Mouse (Mus musculus) WW6 (cell line): Measurements from ENCODE around the gene Cactin.

Experiments
- DNase-seq: peaks from one replicate; pipeline ENCODE4 v3.0.0-alpha.2; 2013; ENCODE audit warnings: low read depth, low spot score

Gene Cactin

GRCm38 (mm10) chr10:81319330-81319699 lies 1.6 kb upstream of the Cactin start:
- DNase-seq: no peak

- DNase-seq: peak; percentile 96
These were observed 958 bp upstream of the Cactin start for GRCm38 (mm10) chr10:81319741-81320549.

- no peak for DNase-seq
These were observed 533 bp downstream of the Cactin start for GRCm38 (mm10) chr10:81321436-81321835.

- no peak for DNase-seq
These were observed 1.5 kb downstream of the Cactin start for GRCm38 (mm10) chr10:81322444-81322843.

GRCm38 (mm10) chr10:81323141-81323775 lies 2.4 kb downstream of the Cactin start:
- no peak for DNase-seq

- DNase-seq: no peak
These were observed 3.1 kb downstream of the Cactin start for GRCm38 (mm10) chr10:81323791-81324530.

- no peak for DNase-seq
These were observed 4.3 kb downstream of the Cactin start for GRCm38 (mm10) chr10:81325176-81325575.

GRCm38 (mm10) chr10:81325781-81326180 lies 4.9 kb downstream of the Cactin start:
- no peak for DNase-seq

GRCm38 (mm10) chr10:81326858-81327257 lies 6.0 kb downstream of the Cactin start:
- DNase-seq: no peak

GRCm38 (mm10) chr10:81327959-81328358 lies 7.1 kb downstream of the Cactin start:
- DNase-seq: no peak

GRCm38 (mm10) chr10:81328386-81328785 lies 7.5 kb downstream of the Cactin start, which contains the start of gene Tbxa2r:
TSS of gene Tbxa2r (plus strand) at chr10:81328731.
- DNase-seq: no peak

- no peak for DNase-seq
These were observed 8.5 kb downstream of the Cactin start for GRCm38 (mm10) chr10:81329194-81329975.

- DNase-seq: no peak
These were observed 9.1 kb downstream of the Cactin start for GRCm38 (mm10) chr10:81330007-81330406.

- DNase-seq: no peak
These were observed 11.4 kb downstream of the Cactin start for GRCm38 (mm10) chr10:81332277-81332676.

- no peak for DNase-seq
These were observed 13.4 kb downstream of the Cactin start for GRCm38 (mm10) chr10:81334324-81334723.

GRCm38 (mm10) chr10:81335393-81336340 lies 14.8 kb downstream of the Cactin start:
- no peak for DNase-seq

- no peak for DNase-seq
These were observed 15.7 kb downstream of the Cactin start for GRCm38 (mm10) chr10:81336558-81336957.

GRCm38 (mm10) chr10:81340551-81341332 lies 19.8 kb downstream of the Cactin start:
- no peak for DNase-seq

- DNase-seq: no peak
These were observed 20.5 kb downstream of the Cactin start for GRCm38 (mm10) chr10:81341333-81341949.
